Mouse (Mus musculus): ENCODE results near the gene Ass1. TPM values are rescaled to one million over a fixed set of nuclear protein-coding genes. Genes with fewer than 3 reads are reported as not detected.
"Not testable (repeated sequence)": the region's sequence is repeated elsewhere in the genome, so short reads cannot be mapped to it uniquely, and the experiment has no call there.

Gene Ass1
- polyA plus RNA-seq, 1 experiment from 2014 or later, result 18.2 TPM

- DNase-seq (ENCODE audit: low spot score), result no peak
- H3K4me1 ChIP-seq, result peaks cover 15% of the 10 kb centered on the region
- no peak overlapping the region for H3K4me3 ChIP-seq
- WGBS, result 71% methylated on average over 5 of the region's 5 CpGs
- no peaks in the 10 kb centered on the region for H3K9me3 ChIP-seq
- peaks cover 18% of the 10 kb centered on the region; the same call in 1 of the 2 replicates for H3K27me3 ChIP-seq (ENCODE audit: insufficient read depth, poor library complexity, severe bottlenecking)
- no peak overlapping the region for H3K27ac ChIP-seq
- no peaks in the 10 kb centered on the region for H3K36me3 ChIP-seq
Observed at GRCm38 (mm10) chr2:31530201-31530600, 60.2 kb downstream of the Ass1 start.

- no peaks in the 10 kb centered on the region for H3K36me3 ChIP-seq
- no peak overlapping the region for H3K4me3 ChIP-seq
- 36% methylated on average over 4 of the region's 5 CpGs for WGBS
- no peaks in the 10 kb centered on the region for H3K9me3 ChIP-seq
- peaks cover 17% of the 10 kb centered on the region for H3K4me1 ChIP-seq
- no peak for DNase-seq (ENCODE audit: low spot score)
- H3K27ac ChIP-seq, result peak overlapping the region; percentile 45
- no peaks in the 10 kb centered on the region; the same call in 1 of the 2 replicates for H3K27me3 ChIP-seq (ENCODE audit: insufficient read depth, poor library complexity, severe bottlenecking)
Observed at GRCm38 (mm10) chr2:31537054-31537453, 67.0 kb downstream of the Ass1 start.

- WGBS, result 39% methylated on average over 5 of the region's 5 CpGs
- H3K36me3 ChIP-seq, result no peaks in the 10 kb centered on the region
- H3K9me3 ChIP-seq, result no peaks in the 10 kb centered on the region
- peaks cover 6% of the 10 kb centered on the region for H3K27me3 ChIP-seq (ENCODE audit: insufficient read depth, poor library complexity, severe bottlenecking)
- no peak for DNase-seq (ENCODE audit: low spot score)
- peaks cover 14% of the 10 kb centered on the region for H3K4me1 ChIP-seq
- H3K27ac ChIP-seq, result no peak overlapping the region
- H3K4me3 ChIP-seq, result no peak overlapping the region
Observed at GRCm38 (mm10) chr2:31538745-31539144, 68.7 kb downstream of the Ass1 start.

GRCm38 (mm10) chr2:31541581-31541980 is 71.6 kb downstream of the Ass1 start:
- no peaks in the 10 kb centered on the region for H3K9me3 ChIP-seq
- 87% methylated on average over 5 of the region's 5 CpGs for WGBS

GRCm38 (mm10) chr2:31547726-31548125 is 77.7 kb downstream of the Ass1 start:
- Histone ChIP-seq H3K36me3 (no peaks in the 10 kb centered on the region), H3K27ac (no peak overlapping the region), H3K4me3 (no peak overlapping the region), H3K9me3 (no peaks in the 10 kb centered on the region), H3K4me1 (no peaks in the 10 kb centered on the region), H3K27me3 (ENCODE audit: insufficient read depth, poor library complexity, severe bottlenecking) (peaks cover 6% of the 10 kb centered on the region; the same call in 1 of the 2 replicates)
- WGBS, result 67% methylated on average over 11 of the region's 11 CpGs
- no peak for DNase-seq (ENCODE audit: low spot score)

More at GRCm38 (mm10) chr2:31541581-31541980, 71.6 kb downstream of the Ass1 start:
- peaks cover 6% of the 10 kb centered on the region for H3K27me3 ChIP-seq (ENCODE audit: insufficient read depth, poor library complexity, severe bottlenecking)
- DNase-seq (ENCODE audit: low spot score), result no peak
- H3K4me3 ChIP-seq, result no peak overlapping the region
- H3K36me3 ChIP-seq, result no peaks in the 10 kb centered on the region
- no peak overlapping the region for H3K27ac ChIP-seq
- H3K4me1 ChIP-seq, result peaks cover 14% of the 10 kb centered on the region

GRCm38 (mm10) chr2:31550503-31550902 is 80.5 kb downstream of the Ass1 start:
- 79% methylated on average over 3 of the region's 3 CpGs for WGBS

GRCm38 (mm10) chr2:31551351-31551750 is 81.3 kb downstream of the Ass1 start:
- not testable (repeated sequence) for H3K36me3 ChIP-seq; H3K4me3 ChIP-seq; H3K9me3 ChIP-seq; DNase-seq (ENCODE audit: low spot score); H3K27ac ChIP-seq; H3K4me1 ChIP-seq; H3K27me3 ChIP-seq (ENCODE audit: insufficient read depth, poor library complexity, severe bottlenecking)
- WGBS, result 77% methylated on average over 3 of the region's 3 CpGs

More at GRCm38 (mm10) chr2:31550503-31550902, 80.5 kb downstream of the Ass1 start:
- no peak overlapping the region for H3K27ac ChIP-seq
- no peaks in the 10 kb centered on the region for H3K4me1 ChIP-seq
- H3K9me3 ChIP-seq, result no peaks in the 10 kb centered on the region
- H3K27me3 ChIP-seq (ENCODE audit: insufficient read depth, poor library complexity, severe bottlenecking), result no peaks in the 10 kb centered on the region; the same call in 1 of the 2 replicates
- H3K36me3 ChIP-seq, result no peaks in the 10 kb centered on the region
- H3K4me3 ChIP-seq, result no peak overlapping the region
- DNase-seq (ENCODE audit: low spot score), result no peak

GRCm38 (mm10) chr2:31551971-31552370 is 82.0 kb downstream of the Ass1 start:
- Histone ChIP-seq H3K27me3 (ENCODE audit: insufficient read depth, poor library complexity, severe bottlenecking) (no peaks in the 10 kb centered on the region), H3K9me3 (no peaks in the 10 kb centered on the region), H3K36me3 (no peaks in the 10 kb centered on the region), H3K27ac (no peak overlapping the region), H3K4me1 (no peaks in the 10 kb centered on the region), H3K4me3 (no peak overlapping the region)
- 81% methylated on average over 10 of the region's 10 CpGs for WGBS
- no peak for DNase-seq (ENCODE audit: low spot score)

- no peaks in the 10 kb centered on the region for H3K27me3 ChIP-seq (ENCODE audit: insufficient read depth, poor library complexity, severe bottlenecking)
- H3K4me1 ChIP-seq, result no peaks in the 10 kb centered on the region
- no peak for DNase-seq (ENCODE audit: low spot score)
- H3K36me3 ChIP-seq, result no peaks in the 10 kb centered on the region
- H3K4me3 ChIP-seq, result no peak overlapping the region
- H3K27ac ChIP-seq, result no peak overlapping the region
- no peaks in the 10 kb centered on the region for H3K9me3 ChIP-seq
- WGBS, result 76% methylated on average over 5 of the region's 5 CpGs
Observed at GRCm38 (mm10) chr2:31554619-31555018, 84.6 kb downstream of the Ass1 start.

Other genes with a start within 250 kb of the Ass1 start
- 44.7 and 51.8 TPM in 2 replicates for gene Ncs1, start 224.4 kb upstream of the Ass1 start, polyA plus RNA-seq (2016; fragmentation: Nextera tagmentation; extraction: Ambion mirVana)
- gene Hmcn2, start 155.8 kb upstream of the Ass1 start, polyA plus RNA-seq (2016; fragmentation: Nextera tagmentation; extraction: Ambion mirVana), result 0.33 and 0.52 TPM in 2 replicates
- 58.3 and 72.2 TPM in 2 replicates for gene Fubp3, start 102.4 kb downstream of the Ass1 start, polyA plus RNA-seq (2016; fragmentation: Nextera tagmentation; extraction: Ambion mirVana)
- not detected in 2 replicates for gene Prdm12, start 169.8 kb downstream of the Ass1 start, polyA plus RNA-seq (2016; fragmentation: Nextera tagmentation; extraction: Ambion mirVana)
- 63.0 and 76.3 TPM in 2 replicates for gene Exosc2, start 200.5 kb downstream of the Ass1 start, polyA plus RNA-seq (2016; fragmentation: Nextera tagmentation; extraction: Ambion mirVana)
- gene Abl1, start 218.2 kb downstream of the Ass1 start, polyA plus RNA-seq (2016; fragmentation: Nextera tagmentation; extraction: Ambion mirVana), result 40.5 and 43.1 TPM in 2 replicates

All from heart, embryonic 10.5 days (tissue).